In genomic region chr10:108328356-108328755, GRCm38 (mm10) we compare ENCODE assay signal across 32 mouse cellular contexts. TPM values are rescaled to one million over a fixed set of nuclear protein-coding genes. Genes with fewer than 3 reads are reported as not detected.
"Had no signal": no experiment of that assay in that cellular context is flagged by ENCODE, and none has a peak within 500 bp of the region (broad histone marks: within the 10 kb centered on the region; RNA-seq: fewer than 3 reads in every experiment).

No protein-coding gene starts in this region.

- H3K9me3 ChIP-seq: limb, embryonic 10.5 days; limb, embryonic 12.5 days; limb, embryonic 13.5 days; limb, embryonic 15.5 days; liver, embryonic 12.5 days; liver, embryonic 13.5 days; liver, embryonic 15.5 days; lung, embryonic 15.5 days; midbrain, embryonic 12.5 days; midbrain, embryonic 15.5 days had no signal

- H3K27ac ChIP-seq: limb, embryonic 10.5 days; limb, embryonic 12.5 days; limb, embryonic 13.5 days; limb, embryonic 15.5 days; liver, embryonic 12.5 days; liver, embryonic 13.5 days; liver, embryonic 14.5 days; liver, embryonic 15.5 days; lung, embryonic 15.5 days; macrophage; midbrain, embryonic 10.5 days; midbrain, embryonic 12.5 days; midbrain, embryonic 13.5 days; midbrain, embryonic 15.5 days; neural tube, embryonic 12.5 days had no signal

- H3K36me3 ChIP-seq: limb, embryonic 10.5 days; limb, embryonic 12.5 days; limb, embryonic 13.5 days; limb, embryonic 15.5 days; liver, embryonic 12.5 days; liver, embryonic 13.5 days; liver, embryonic 15.5 days; lung, embryonic 15.5 days; midbrain, embryonic 10.5 days; midbrain, embryonic 12.5 days; midbrain, embryonic 13.5 days; midbrain, embryonic 15.5 days; neural tube, embryonic 12.5 days had no signal

- DNase-seq: left cerebral cortex, postnatal 4 days; liver; liver, embryonic 13.5 days; liver, postnatal 0 days; lung, adult 18-20 months; lung, adult 2 months; lung, embryonic 14.5 days; lung, postnatal 10 days; lung, postnatal 14 days; lung, postnatal 36 days; lung, postnatal 4 days; midbrain, embryonic 14.5 days had no signal

- H3K27me3 ChIP-seq: lung, embryonic 15.5 days had no signal

- H3K4me2 ChIP-seq: limb, embryonic 12.5 days; limb, embryonic 13.5 days; limb, embryonic 15.5 days; liver, embryonic 11.5 days; liver, embryonic 12.5 days; liver, embryonic 13.5 days; liver, embryonic 15.5 days; lung, embryonic 14.5 days; lung, embryonic 15.5 days; midbrain, embryonic 12.5 days; midbrain, embryonic 13.5 days; midbrain, embryonic 15.5 days; neural tube, embryonic 12.5 days had no signal

- ATAC-seq: liver, embryonic 12.5 days; liver, postnatal 0 days; lung, postnatal 0 days; midbrain, embryonic 13.5 days; midbrain, embryonic 15.5 days; midbrain, embryonic 16.5 days had no signal

- H3K4me1 ChIP-seq: limb, embryonic 12.5 days; lung, embryonic 15.5 days; neural tube, embryonic 12.5 days had no signal

- H3K4me3 ChIP-seq: limb, embryonic 10.5 days; limb, embryonic 12.5 days; limb, embryonic 13.5 days; limb, embryonic 15.5 days; liver, embryonic 12.5 days; liver, embryonic 13.5 days; liver, embryonic 15.5 days; lung, embryonic 15.5 days; megakaryocyte, embryonic 14.5 days; midbrain, embryonic 10.5 days; midbrain, embryonic 12.5 days; midbrain, embryonic 13.5 days; midbrain, embryonic 15.5 days; myocyte; neural tube, embryonic 12.5 days had no signal

- H3K9ac ChIP-seq: limb, embryonic 12.5 days; limb, embryonic 13.5 days; limb, embryonic 15.5 days; liver, embryonic 12.5 days; liver, embryonic 13.5 days; liver, embryonic 14.5 days; liver, embryonic 15.5 days; liver, postnatal 0 days; lung, embryonic 14.5 days; lung, embryonic 15.5 days; midbrain, embryonic 12.5 days; midbrain, embryonic 13.5 days; midbrain, embryonic 15.5 days; neural tube, embryonic 12.5 days had no signal

RNA-seq across cellular contexts. Expression of gene Pawr, which starts 3.6 kb away (rescaled TPM):
- total RNA-seq: megakaryocyte-erythroid progenitor cell, adult 5-6 weeks had no signal
- polyA plus RNA-seq: macrophage had no signal
